Mouse (Mus musculus) small intestine, adult 2 months (tissue): ENCODE measurements around the gene Cnmd. TPM values are rescaled to one million over a fixed set of nuclear protein-coding genes. Genes with fewer than 3 reads are reported as not detected.
A peak's percentile ranks its signal among the peaks of the same experiment; 100 is the strongest.

ENCODE experiments used
- H3K27ac ChIP-seq: fragments of 200-500 bp; 2 replicates; pipeline ENCODE4 v1.5.1; 2012; ENCODE audit warnings: low read depth, low read length, control low read depth, inconsistent platforms; ENCODE audit not compliant: insufficient read depth
- H3K27me3 ChIP-seq: fragments of 200-500 bp; 2 replicates; pipeline ENCODE4 v1.6.1; 2012; ENCODE audit warnings: mild to moderate bottlenecking, moderate library complexity, low read length, inconsistent platforms; ENCODE audit not compliant: control insufficient read depth, insufficient read depth
- H3K36me3 ChIP-seq: fragments of 200-500 bp; 2 replicates; pipeline ENCODE4 v1.6.1; 2012; ENCODE audit warnings: mild to moderate bottlenecking, low read length, control low read depth, inconsistent platforms; ENCODE audit not compliant: control insufficient read depth, insufficient read depth
- H3K4me1 ChIP-seq: fragments of 200-500 bp; 2 replicates; pipeline ENCODE4 v1.6.1; 2012; ENCODE audit warnings: low read length, inconsistent platforms, mixed read lengths; ENCODE audit not compliant: control insufficient read depth, insufficient read depth, insufficient read length
- H3K4me3 ChIP-seq: fragments of 200-500 bp; 2 replicates; pipeline ENCODE4 v1.5.1; 2012; ENCODE audit warnings: low read depth, mild to moderate bottlenecking, control low read depth, inconsistent platforms, low read length, moderate library complexity
- CTCF ChIP-seq: fragments of 200-500 bp; IDR thresholded peaks from 2 replicates; pipeline ENCODE4 v1.5.1; 2012; ENCODE audit warnings: low read depth, mild to moderate bottlenecking, control low read depth, inconsistent platforms, low read length, moderate library complexity, mixed read lengths; ENCODE audit not compliant: insufficient replicate concordance, insufficient read length; ENCODE audit errors: extremely low read depth
- POLR2A ChIP-seq: fragments of 200-500 bp; IDR thresholded peaks from 2 replicates; pipeline ENCODE4 v1.6.1; 2012; ENCODE audit warnings: low read depth, mild to moderate bottlenecking, control low read depth, inconsistent platforms, low read length, moderate library complexity
- WGBS: fragments of 180-500 bp; shearing (Covaris S2); methylation state at CpG from one replicate; pipeline ENCODE4 v1.1.7; 2018; 5-methylcytosine and 5-hydroxymethylcytosine counted together
- polyA plus RNA-seq: library from polyadenylated mRNA; depleted of rRNA; stranded (reverse); fragments of >200 nt; gene quantifications from 2 replicates; pipeline ENCODE4 v1.2.3, GENCODE M21; 2012; rRNA removed

Gene Cnmd
- polyA plus RNA-seq, 1 experiment: not detected

DNA sequence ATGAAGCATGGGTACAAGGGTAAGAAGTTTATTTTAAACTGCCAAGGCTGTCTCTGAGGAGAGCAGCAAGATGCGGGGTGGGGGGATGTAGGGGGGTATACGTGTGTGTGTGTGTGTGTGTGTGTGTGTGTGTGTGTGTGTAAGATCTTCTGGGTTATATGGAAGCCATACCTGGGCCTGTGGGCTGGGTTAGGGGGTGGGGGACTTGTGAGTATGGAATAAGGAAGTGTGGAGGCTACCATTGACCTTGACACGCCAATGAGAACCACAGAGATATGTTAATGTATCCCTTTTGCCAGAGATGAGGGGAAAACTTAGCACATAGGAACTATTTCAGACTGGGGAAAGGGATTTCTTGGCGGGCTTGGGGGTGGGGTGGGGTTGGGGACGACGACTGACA is 72.6 kb downstream of the Cnmd start:
- 84% methylated on average over 6 of the region's 6 CpGs for WGBS
- H3K27me3 ChIP-seq: no peaks in the 10 kb centered on the region
- H3K4me3 ChIP-seq: no peak overlapping the region
- peaks cover 6% of the 10 kb centered on the region; the same call in 1 of the 2 replicates for H3K4me1 ChIP-seq
- no peaks in the 10 kb centered on the region for H3K36me3 ChIP-seq
- H3K27ac ChIP-seq: no peak overlapping the region
- TF ChIP-seq POLR2A (no peak), CTCF (no peak)

- Histone ChIP-seq H3K27ac (no peak overlapping the region), H3K36me3 (no peaks in the 10 kb centered on the region), H3K4me3 (no peak overlapping the region), H3K4me1 (peaks cover 6% of the 10 kb centered on the region; the same call in 1 of the 2 replicates), H3K27me3 (no peaks in the 10 kb centered on the region)
- WGBS: 57% methylated on average over 9 of the region's 9 CpGs
- TF ChIP-seq CTCF (no peak), POLR2A (no peak)
These were observed 73.4 kb downstream of the Cnmd start for GRCm38 (mm10) chr14:79588534-79588951.

DNA sequence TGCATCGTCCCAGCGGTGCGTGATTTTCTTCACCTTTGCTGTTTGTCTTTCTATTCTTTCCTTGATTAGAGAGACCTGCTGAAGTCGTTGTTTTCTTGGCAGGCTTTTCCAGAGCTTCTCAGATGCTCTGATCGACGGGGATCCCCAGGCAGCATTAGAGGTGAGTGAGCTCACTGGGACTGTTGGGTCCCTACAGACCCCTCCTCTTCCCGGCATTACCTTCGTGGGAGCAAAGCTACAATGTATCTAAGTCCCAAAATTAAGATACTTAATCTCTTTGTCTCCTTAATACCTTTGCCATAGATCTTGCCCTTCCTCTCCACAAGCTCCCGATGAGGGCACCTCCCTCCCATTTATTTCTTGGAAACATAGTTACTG is 74.1 kb downstream of the Cnmd start:
- peak overlapping the region; percentile 46 for H3K27ac ChIP-seq
- peaks cover 6% of the 10 kb centered on the region; the same call in 1 of the 2 replicates for H3K4me1 ChIP-seq
- TF ChIP-seq POLR2A (no peak), CTCF (no peak)
- no peaks in the 10 kb centered on the region for H3K27me3 ChIP-seq
- under 1% methylated on average over 9 of the region's 9 CpGs for WGBS
- peak overlapping the region; percentile 84 for H3K4me3 ChIP-seq
- peaks cover 1% of the 10 kb centered on the region for H3K36me3 ChIP-seq

Other genes starting within 250 kb of the Cnmd start
- gene Kbtbd7, start 235.7 kb downstream of the Cnmd start, polyA plus RNA-seq: 1.8 and 2.3 TPM in 2 replicates
- 0.65 and 0.66 TPM in 2 replicates for gene Kbtbd6, start 210.3 kb downstream of the Cnmd start, polyA plus RNA-seq
- gene Elf1, start 181.0 kb downstream of the Cnmd start, polyA plus RNA-seq: 6.4 and 20.1 TPM in 2 replicates
- 0.98 and 2.0 TPM in 2 replicates for gene Wbp4, start 180.7 kb downstream of the Cnmd start, polyA plus RNA-seq
- gene Sugt1, start 74.5 kb downstream of the Cnmd start, polyA plus RNA-seq: 1.2 and 1.7 TPM in 2 replicates
- 0.37 and 0.72 TPM in 2 replicates for gene Pcdh8, start 109.1 kb upstream of the Cnmd start, polyA plus RNA-seq